Mouse (Mus musculus) naive thymus-derived CD4-positive, alpha-beta T cell, adult 2 months (primary cell): ENCODE results near the gene Slc7a1.
A peak's percentile ranks its signal among the peaks of the same experiment; 100 is the strongest.

ENCODE experiments used
- DNase-seq: peaks from one replicate; pipeline ENCODE4 v3.0.0-alpha.2; 2011; ENCODE audit warnings: low read depth

The Slc7a1 gene

GRCm38 (mm10) chr5:148325317-148325885, 74.3 kb downstream of the Slc7a1 start:
- DNase-seq: peak; percentile 82

GRCm38 (mm10) chr5:148314931-148315330, 84.8 kb downstream of the Slc7a1 start:
- DNase-seq: no peak

DNA sequence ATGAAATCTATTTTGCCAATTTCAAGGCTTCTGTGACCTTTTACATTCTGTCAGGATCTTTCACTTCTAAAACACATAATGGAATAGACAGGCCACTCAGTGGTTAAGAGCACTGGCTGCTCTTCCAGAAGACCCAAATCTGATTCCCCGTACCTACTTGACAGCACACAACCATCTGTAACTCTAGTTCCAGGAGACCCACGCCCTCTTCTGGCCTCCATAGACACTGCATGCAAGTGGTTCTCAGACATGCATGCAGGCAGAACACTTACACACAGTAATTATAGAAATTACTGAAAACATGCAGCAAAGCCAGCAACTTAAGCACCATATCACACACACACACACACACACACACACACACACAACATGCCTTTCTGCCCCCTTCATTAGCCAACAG, 87.3 kb downstream of the Slc7a1 start:
- DNase-seq: peak; percentile 54

DNA sequence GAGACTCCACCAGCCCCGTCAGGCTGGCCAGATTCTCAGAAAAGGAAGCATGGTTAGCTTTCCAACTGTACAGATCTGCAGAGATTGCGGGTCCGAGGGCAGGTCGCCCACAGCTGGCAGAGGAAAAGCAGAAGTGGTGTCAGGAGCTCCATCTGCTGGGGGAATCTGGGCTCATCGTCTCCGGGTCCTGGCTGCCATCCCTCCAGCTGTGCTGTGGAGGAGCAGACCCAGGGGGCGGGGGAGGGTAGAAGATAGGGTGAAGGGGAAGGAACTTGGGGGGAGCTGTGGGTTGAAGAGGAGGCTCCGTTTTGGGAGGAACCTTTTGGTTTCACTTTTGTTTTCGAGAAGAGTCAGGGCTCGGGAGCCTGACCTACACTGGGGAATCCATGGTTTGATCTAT, 88.9 kb downstream of the Slc7a1 start:
- DNase-seq: peak; percentile 79

- no peak for DNase-seq
Measured at GRCm38 (mm10) chr5:148304112-148304511, 95.6 kb downstream of the Slc7a1 start.

DNA sequence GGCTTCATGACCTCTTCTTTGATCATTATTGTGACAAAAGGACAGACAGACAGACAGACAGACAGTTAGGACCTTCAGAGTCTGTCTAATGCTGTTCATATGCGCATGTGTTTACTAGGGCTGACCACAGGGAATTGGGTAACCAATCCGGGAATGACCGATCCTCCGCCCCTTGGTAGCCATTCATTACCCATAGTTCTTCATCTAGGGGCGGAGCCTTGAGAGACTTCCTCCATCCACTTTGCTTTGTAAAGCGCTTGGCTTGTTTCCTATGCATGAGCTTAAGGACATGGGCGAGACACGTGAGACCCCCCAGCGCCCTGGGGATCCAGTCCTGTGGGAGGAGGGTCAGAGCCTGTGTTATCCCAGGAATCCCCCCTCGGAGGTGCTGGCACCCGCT, 96.7 kb downstream of the Slc7a1 start:
- no peak for DNase-seq

- DNase-seq: no peak
Measured at GRCm38 (mm10) chr5:148293346-148293745, 106.4 kb downstream of the Slc7a1 start.

- DNase-seq: no peak
Measured at GRCm38 (mm10) chr5:148292862-148293261, 106.8 kb downstream of the Slc7a1 start.

DNA sequence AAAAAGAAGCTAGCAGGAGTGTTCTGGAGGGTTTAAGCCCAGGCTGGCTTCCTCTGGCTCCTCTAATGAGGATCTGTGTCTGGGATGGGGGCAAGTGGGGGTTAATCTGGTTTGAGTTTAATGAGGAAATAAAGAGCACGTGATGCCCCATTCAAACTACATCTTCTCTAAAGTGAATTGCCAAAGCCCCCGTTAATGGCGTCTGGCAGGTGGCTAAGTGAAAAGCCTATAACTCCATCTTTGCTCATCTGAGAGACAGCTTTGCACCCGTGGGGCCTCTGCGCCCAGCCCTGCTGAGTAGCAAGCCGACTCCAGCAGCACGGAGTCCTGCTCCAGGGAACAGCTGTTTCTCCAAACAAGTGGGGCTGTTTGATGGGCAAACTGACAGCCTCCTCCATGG, 109.8 kb downstream of the Slc7a1 start:
- no peak for DNase-seq

GRCm38 (mm10) chr5:148288804-148289203, 110.9 kb downstream of the Slc7a1 start:
- DNase-seq: no peak

- DNase-seq: no peak
Measured at GRCm38 (mm10) chr5:148287529-148287928, 112.2 kb downstream of the Slc7a1 start.

- no peak for DNase-seq
Measured at GRCm38 (mm10) chr5:148283584-148283983, 116.1 kb downstream of the Slc7a1 start.

GRCm38 (mm10) chr5:148283177-148283576, 116.5 kb downstream of the Slc7a1 start:
- DNase-seq: no peak

GRCm38 (mm10) chr5:148282631-148283030, 117.1 kb downstream of the Slc7a1 start:
- no peak for DNase-seq

GRCm38 (mm10) chr5:148282093-148282492, 117.6 kb downstream of the Slc7a1 start:
- DNase-seq: no peak

- no peak for DNase-seq
Measured at GRCm38 (mm10) chr5:148280321-148280720, 119.4 kb downstream of the Slc7a1 start.

DNA sequence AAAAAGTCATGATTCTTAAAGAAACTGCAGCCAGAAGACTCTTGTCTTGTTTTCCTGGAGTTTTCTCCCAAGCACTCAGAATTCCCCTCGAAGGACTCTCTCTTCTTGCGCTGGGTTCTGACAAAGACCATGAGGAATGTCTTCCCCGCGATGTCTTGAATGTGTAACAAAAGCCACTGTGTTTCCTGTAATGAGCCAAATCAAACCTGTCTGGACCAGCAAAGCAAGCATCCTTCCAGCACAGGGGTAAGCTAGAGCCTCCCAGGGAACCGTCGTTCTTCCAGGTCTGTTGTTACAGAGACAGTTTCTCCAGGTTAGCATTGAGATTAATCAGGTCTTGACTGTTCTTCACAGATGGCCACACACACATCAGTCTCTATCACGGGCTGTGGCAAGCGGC, 121.5 kb downstream of the Slc7a1 start:
- DNase-seq: no peak
